Mouse (Mus musculus) stomach, embryonic 14.5 days (tissue): ENCODE results near the gene Poc1b. TPM values are rescaled to one million over a fixed set of nuclear protein-coding genes. Genes with fewer than 3 reads are reported as not detected.
A peak's percentile ranks its signal among the peaks of the same experiment; 100 is the strongest.

Experiments used
- ATAC-seq: fragments of 200-750 bp; cut with Nextera tagmentation; 2 replicates; pipeline ENCODE4 v1.8.0; 2017; ENCODE audit warnings: low read depth, moderate TSS enrichment; ENCODE audit not compliant: insufficient number of reproducible peaks, insufficient read depth, low FRiP score
- H3K27ac ChIP-seq: fragments of 300-500 bp; sonication (generic); 2 replicates; pipeline ENCODE4 v1.5.1; 2014; ENCODE audit warnings: mild to moderate bottlenecking, low read length, moderate library complexity, mixed read lengths
- H3K27me3 ChIP-seq: fragments of 300-500 bp; sonication (generic); 2 replicates; pipeline ENCODE4 v1.6.1; 2014; ENCODE audit warnings: low read length, control low read depth, mixed read lengths; ENCODE audit not compliant: control insufficient read depth, insufficient read depth
- H3K36me3 ChIP-seq: fragments of 300-500 bp; sonication (generic); 2 replicates; pipeline ENCODE4 v1.6.1; 2014; ENCODE audit warnings: mild to moderate bottlenecking, control low read depth, low read length, moderate library complexity, mixed read lengths; ENCODE audit not compliant: control insufficient read depth, insufficient read depth
- H3K4me1 ChIP-seq: fragments of 300-500 bp; sonication (generic); 2 replicates; pipeline ENCODE4 v1.6.1; 2014; ENCODE audit warnings: low read length, control low read depth, mixed read lengths; ENCODE audit not compliant: control insufficient read depth, insufficient read depth
- H3K4me2 ChIP-seq: fragments of 300-500 bp; sonication (generic); replicated peaks from 2 replicates; pipeline ENCODE4 v1.6.1; 2014; ENCODE audit warnings: low read depth, low read length, control low read depth
- H3K4me3 ChIP-seq: fragments of 300-500 bp; sonication (generic); 2 replicates; pipeline ENCODE4 v1.5.1; 2014; ENCODE audit warnings: low read depth, low read length, control low read depth
- H3K9ac ChIP-seq: fragments of 300-500 bp; sonication (generic); replicated peaks from 2 replicates; pipeline ENCODE4 v1.6.1; 2014; ENCODE audit warnings: low read depth, mild to moderate bottlenecking, control low read depth, low read length, moderate library complexity, mixed read lengths
- H3K9me3 ChIP-seq: fragments of 300-500 bp; sonication (generic); 2 replicates; pipeline ENCODE4 v1.6.1; 2016; ENCODE audit warnings: low read depth, low read length, control low read depth; ENCODE audit not compliant: control insufficient read depth
- WGBS: fragments of 180-500 bp; shearing (Covaris S2); extraction: QIAGEN DNeasy Blood & Tissue Kit; methylation state at CpG from one replicate; pipeline ENCODE4 v1.1.7; 2014; 5-methylcytosine and 5-hydroxymethylcytosine counted together
- polyA plus RNA-seq: library from polyadenylated mRNA; unstranded; fragments of >200 nt; fragmentation: Nextera tagmentation; extraction: Ambion mirVana; gene quantifications from 2 replicates; pipeline ENCODE4 v1.2.1, GENCODE M21; 2014

Gene Poc1b
- polyA plus RNA-seq, 1 experiment from 2014 or later, result 24.9 TPM

DNA sequence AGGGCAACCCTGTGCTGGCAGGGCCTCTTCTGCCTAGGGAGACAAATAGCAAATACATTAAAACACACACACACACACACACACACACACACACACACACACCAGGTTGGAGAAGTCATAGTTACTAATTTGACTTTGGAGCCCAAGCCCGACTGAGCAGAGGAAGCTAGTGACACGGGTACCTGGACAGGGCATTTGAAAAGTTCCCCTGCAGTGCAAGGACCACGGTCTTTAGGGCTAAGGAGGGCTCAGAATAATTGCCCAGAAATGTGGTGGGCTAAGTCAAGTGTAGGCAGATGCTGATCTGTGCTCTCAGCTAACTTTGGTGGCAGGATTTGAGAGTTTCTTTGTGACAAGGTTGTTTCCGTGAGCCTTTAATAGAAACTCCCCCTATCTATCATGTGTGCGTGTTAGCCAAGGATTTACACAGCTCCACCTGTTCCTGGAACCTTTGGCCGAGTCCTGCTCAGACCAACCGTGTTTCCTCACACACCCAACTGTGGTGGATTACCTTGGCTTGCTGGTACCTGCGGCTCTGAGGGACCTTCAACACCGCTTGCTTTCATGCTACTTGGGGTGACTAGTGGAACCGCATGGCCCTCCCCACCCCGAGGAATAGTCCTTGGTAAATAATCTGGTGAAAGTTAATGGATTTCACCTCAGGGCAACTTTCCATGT is 25.9 kb downstream of the Poc1b start:
- 78% methylated on average over 11 of the region's 11 CpGs for WGBS
- Histone ChIP-seq H3K4me2 (no peak overlapping the region), H3K27me3 (no peaks in the 10 kb centered on the region), H3K36me3 (no peaks in the 10 kb centered on the region), H3K9me3 (no peaks in the 10 kb centered on the region), H3K27ac (peak overlapping the region; percentile 39; the same call in 1 of the 2 replicates), H3K4me3 (no peak overlapping the region), H3K9ac (no peak overlapping the region), H3K4me1 (no peaks in the 10 kb centered on the region)
- peak; percentile 70 for ATAC-seq

GRCm38 (mm10) chr10:99133321-99133875 is 26.6 kb downstream of the Poc1b start:
- H3K9ac ChIP-seq, result no peak overlapping the region
- no peaks in the 10 kb centered on the region for H3K27me3 ChIP-seq
- no peak for ATAC-seq
- no peaks in the 10 kb centered on the region for H3K36me3 ChIP-seq
- H3K9me3 ChIP-seq, result no peaks in the 10 kb centered on the region
- no peaks in the 10 kb centered on the region for H3K4me1 ChIP-seq
- 96% methylated on average over 16 of the region's 16 CpGs for WGBS
- H3K4me2 ChIP-seq, result no peak overlapping the region
- peak overlapping the region; percentile 39; the same call in 1 of the 2 replicates for H3K27ac ChIP-seq
- H3K4me3 ChIP-seq, result no peak overlapping the region

GRCm38 (mm10) chr10:99136337-99136736 is 29.5 kb downstream of the Poc1b start:
- no peaks in the 10 kb centered on the region for H3K9me3 ChIP-seq
- no peak overlapping the region for H3K9ac ChIP-seq
- 64% methylated on average over 5 of the region's 5 CpGs for WGBS
- H3K36me3 ChIP-seq, result no peaks in the 10 kb centered on the region
- no peak for ATAC-seq
- H3K27ac ChIP-seq, result no peak overlapping the region
- H3K4me2 ChIP-seq, result no peak overlapping the region
- no peaks in the 10 kb centered on the region for H3K27me3 ChIP-seq
- H3K4me1 ChIP-seq, result no peaks in the 10 kb centered on the region
- H3K4me3 ChIP-seq, result no peak overlapping the region

- H3K4me1 ChIP-seq, result no peaks in the 10 kb centered on the region
- no peaks in the 10 kb centered on the region for H3K9me3 ChIP-seq
- no peak overlapping the region for H3K9ac ChIP-seq
- WGBS, result 62% methylated on average over 8 of the region's 8 CpGs
- H3K4me2 ChIP-seq, result no peak overlapping the region
- no peak overlapping the region; the same call in 1 of the 2 replicates for H3K27ac ChIP-seq
- H3K4me3 ChIP-seq, result no peak overlapping the region
- H3K36me3 ChIP-seq, result no peaks in the 10 kb centered on the region
- no peaks in the 10 kb centered on the region for H3K27me3 ChIP-seq
- ATAC-seq, result no peak
Observed at GRCm38 (mm10) chr10:99145611-99146010, 38.8 kb downstream of the Poc1b start.

DNA sequence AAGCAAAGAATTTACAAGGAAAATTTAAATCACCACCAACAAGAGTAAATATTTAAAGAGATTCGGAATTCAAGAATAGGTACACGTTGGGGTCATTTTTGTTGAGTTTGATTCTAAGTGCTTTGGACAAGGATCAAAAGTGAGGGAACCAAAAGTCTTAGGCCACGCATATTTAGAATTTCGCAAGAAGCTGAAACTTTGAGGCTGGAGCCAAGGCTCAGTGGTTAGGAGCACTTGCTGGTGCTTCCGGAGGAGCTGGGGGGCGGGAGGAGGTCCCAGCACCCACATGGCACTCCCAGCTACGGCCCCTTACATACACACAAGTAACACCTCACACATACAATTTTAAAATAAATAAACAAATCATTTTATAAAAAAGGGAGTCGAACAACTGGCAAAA is 39.8 kb downstream of the Poc1b start:
- 90% methylated on average over 8 of the region's 8 CpGs for WGBS
- H3K27ac ChIP-seq, result no peak overlapping the region
- no peaks in the 10 kb centered on the region for H3K27me3 ChIP-seq
- H3K9me3 ChIP-seq, result no peaks in the 10 kb centered on the region
- H3K4me1 ChIP-seq, result no peaks in the 10 kb centered on the region
- no peak overlapping the region for H3K9ac ChIP-seq
- no peak overlapping the region for H3K4me3 ChIP-seq
- H3K36me3 ChIP-seq, result no peaks in the 10 kb centered on the region
- no peak for ATAC-seq
- H3K4me2 ChIP-seq, result no peak overlapping the region

- 91% methylated on average over 6 of the region's 6 CpGs for WGBS
- H3K9me3 ChIP-seq, result no peaks in the 10 kb centered on the region
- no peak for ATAC-seq
Observed at GRCm38 (mm10) chr10:99150016-99150415, 43.2 kb downstream of the Poc1b start.

DNA sequence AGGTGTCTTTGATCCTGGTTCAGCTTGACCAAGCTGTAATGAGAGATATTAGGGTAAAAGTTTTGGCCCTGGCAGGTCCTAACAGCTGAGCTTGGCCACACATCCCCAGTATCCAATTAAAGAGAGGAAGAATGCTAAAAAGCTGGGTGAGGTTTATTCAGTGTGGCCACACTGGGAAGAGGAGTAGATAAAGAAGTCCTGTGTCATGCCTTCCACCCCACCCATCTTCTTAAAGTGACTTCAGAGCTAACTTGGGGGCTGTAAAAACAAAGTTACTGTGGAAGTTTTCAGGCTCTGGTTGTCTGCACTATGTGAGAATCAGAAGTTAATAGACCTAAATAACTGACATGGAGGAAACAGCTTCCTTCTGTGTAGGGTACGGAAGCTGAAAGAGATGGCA is 44.7 kb downstream of the Poc1b start:
- H3K36me3 ChIP-seq, result no peaks in the 10 kb centered on the region
- 95% methylated on average over 1 of the region's 1 CpGs for WGBS

More at GRCm38 (mm10) chr10:99150016-99150415, 43.2 kb downstream of the Poc1b start:
- Histone ChIP-seq H3K4me1 (no peaks in the 10 kb centered on the region), H3K27ac (no peak overlapping the region), H3K9ac (no peak overlapping the region), H3K4me2 (no peak overlapping the region), H3K36me3 (no peaks in the 10 kb centered on the region), H3K27me3 (no peaks in the 10 kb centered on the region), H3K4me3 (no peak overlapping the region)

GRCm38 (mm10) chr10:99152063-99152462 is 45.2 kb downstream of the Poc1b start:
- Histone ChIP-seq H3K9me3 (no peaks in the 10 kb centered on the region), H3K4me1 (no peaks in the 10 kb centered on the region), H3K9ac (no peak overlapping the region), H3K4me3 (no peak overlapping the region), H3K4me2 (no peak overlapping the region), H3K36me3 (no peaks in the 10 kb centered on the region), H3K27me3 (no peaks in the 10 kb centered on the region), H3K27ac (no peak overlapping the region)
- 89% methylated on average over 6 of the region's 6 CpGs for WGBS
- no peak for ATAC-seq

More for the DNA sequence above, 44.7 kb downstream of the Poc1b start:
- Histone ChIP-seq H3K4me1 (no peaks in the 10 kb centered on the region), H3K27ac (no peak overlapping the region), H3K27me3 (no peaks in the 10 kb centered on the region), H3K9me3 (no peaks in the 10 kb centered on the region), H3K4me2 (no peak overlapping the region), H3K9ac (no peak overlapping the region), H3K4me3 (no peak overlapping the region)
- no peak for ATAC-seq
